Mouse (Mus musculus): ENCODE data around the gene Arhgef3.

GRCm38 (mm10) chr14:27108748-27109504, 5.8 kb upstream of the Arhgef3 start:
- TF ChIP-seq CTCF (IDR thresholded peaks at IDR 0.05; ENCODE audit: low read depth) (peak; percentile 27), EP300 (IDR thresholded peaks at IDR 0.05; ENCODE audit: low read depth) (no peak)
